Mouse (Mus musculus): Measurements from ENCODE around the gene Itprid1. TPM values are rescaled to one million over a fixed set of nuclear protein-coding genes. Genes with fewer than 3 reads are reported as not detected.

The Itprid1 gene
- polyA plus RNA-seq, 1 experiment from 2014 or later: 0.04 TPM

DNA sequence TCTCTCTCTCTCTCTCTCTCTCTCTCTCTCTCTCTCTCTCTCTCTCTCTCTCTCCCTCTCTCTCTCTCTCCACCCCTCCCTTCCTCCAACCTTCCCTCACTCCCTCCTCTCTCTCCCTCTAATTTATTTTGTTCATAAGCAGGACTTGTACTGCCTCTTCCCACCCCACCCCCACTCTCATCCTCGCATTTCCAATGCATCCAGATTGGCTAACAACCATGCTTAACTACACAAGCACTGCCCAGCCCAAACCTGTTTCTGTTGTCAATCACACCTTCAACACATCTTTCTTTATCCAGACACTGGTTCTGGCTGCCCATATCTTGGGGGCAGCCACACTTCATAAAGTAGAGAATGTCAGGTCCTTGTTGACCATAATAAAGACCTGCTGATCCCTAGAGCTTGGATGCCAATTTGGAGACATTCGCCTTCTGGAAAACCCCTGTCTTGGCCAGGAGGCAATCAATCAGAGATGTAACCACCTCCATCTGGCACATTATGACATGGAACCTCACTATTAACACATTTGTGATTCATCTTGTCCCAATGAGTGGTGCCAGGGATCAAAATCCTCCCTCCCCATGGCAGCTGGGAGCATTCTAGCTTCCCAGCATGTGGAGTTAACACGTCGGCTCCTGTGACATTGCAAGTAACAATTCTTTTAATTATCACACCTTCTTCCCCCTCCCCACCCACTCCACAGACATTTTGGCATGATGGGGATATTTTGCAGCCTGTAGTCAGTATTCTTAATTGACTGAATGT is 84.4 kb downstream of the Itprid1 start:
- Histone ChIP-seq H3K4me1 (0 out of 2 replicates have a peak, but pooled peaks cover 4% of the 10 kb centered on the region), H3K9me3 (replicated peaks) (no peaks in the 10 kb centered on the region), H3K27ac (no peak overlapping the region), H3K27me3 (ENCODE audit: low read depth, poor library complexity, severe bottlenecking) (no peaks in the 10 kb centered on the region), H3K4me3 (no peak overlapping the region), H3K36me3 (no peaks in the 10 kb centered on the region)
- 70% methylated on average over 4 of the region's 4 CpGs for WGBS
- no peak for DNase-seq (ENCODE audit: low spot score)

DNA sequence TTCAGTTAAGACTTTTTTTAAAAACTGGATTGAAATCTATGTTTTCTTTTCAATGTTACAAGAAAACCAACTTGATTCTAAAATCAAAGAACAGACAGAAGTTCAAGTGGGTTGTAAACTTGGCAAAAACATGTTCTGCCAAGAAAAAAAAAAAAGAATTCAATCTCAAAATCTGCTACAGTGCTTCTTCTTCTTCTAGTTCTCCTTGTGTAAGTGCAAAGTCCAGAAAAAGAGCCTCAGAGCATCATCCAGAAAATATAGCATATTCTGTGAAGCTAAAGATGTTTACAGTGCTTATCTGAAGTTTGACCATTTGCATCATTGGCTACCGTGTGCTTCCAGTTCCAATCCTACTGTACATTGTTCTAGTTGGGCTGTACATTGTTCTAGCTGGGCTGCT is 108.0 kb downstream of the Itprid1 start:
- no peak overlapping the region for H3K4me3 ChIP-seq
- 95% methylated on average over 1 of the region's 1 CpGs for WGBS
- H3K27ac ChIP-seq: no peak overlapping the region

DNA sequence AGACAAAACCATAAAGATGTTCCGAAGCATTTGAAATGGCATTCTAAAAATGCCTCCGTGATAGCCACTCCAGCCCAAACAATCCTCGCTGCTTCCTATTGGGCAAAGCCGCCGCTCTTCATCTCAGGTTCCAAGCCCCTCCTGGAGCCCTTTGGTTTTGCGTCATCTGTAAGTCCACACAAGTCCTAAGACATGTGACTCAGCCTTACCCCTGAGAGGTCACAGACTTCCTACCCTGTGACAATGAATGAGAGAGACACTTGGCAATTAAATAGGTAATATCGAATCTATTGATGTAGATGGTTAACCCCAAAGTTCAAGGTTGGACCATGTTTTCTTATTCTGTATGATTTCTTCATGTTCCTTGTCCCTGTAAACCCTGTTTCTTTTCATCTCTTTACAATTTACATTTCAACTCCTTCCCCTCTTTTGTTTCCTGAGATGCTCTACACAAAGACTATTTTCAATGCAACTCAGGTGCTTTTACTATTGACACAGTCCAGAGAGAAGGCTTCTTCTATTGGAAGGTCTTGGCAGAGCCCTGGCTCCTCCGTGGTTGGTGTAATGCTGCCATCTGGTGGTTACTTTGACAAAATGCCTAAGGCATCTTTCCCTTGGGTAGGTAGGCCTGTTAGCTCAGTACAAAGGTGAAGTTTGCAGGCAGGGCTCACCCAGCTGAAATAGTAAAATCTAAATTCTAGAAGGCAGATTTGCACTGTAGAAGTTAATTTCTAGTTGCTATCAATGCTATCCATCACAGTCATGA is 113.8 kb downstream of the Itprid1 start:
- peak; percentile 63 for DNase-seq (ENCODE audit: low spot score)
- Histone ChIP-seq H3K27ac (no peak overlapping the region), H3K27me3 (ENCODE audit: low read depth, poor library complexity, severe bottlenecking) (no peaks in the 10 kb centered on the region), H3K4me3 (no peak overlapping the region), H3K36me3 (no peaks in the 10 kb centered on the region), H3K9me3 (replicated peaks) (no peaks in the 10 kb centered on the region), H3K4me1 (no peaks in the 10 kb centered on the region)
- WGBS: 71% methylated on average over 8 of the region's 8 CpGs

More for the DNA sequence above, 108.0 kb downstream of the Itprid1 start:
- no peak for DNase-seq (ENCODE audit: low spot score)
- Histone ChIP-seq H3K27me3 (ENCODE audit: low read depth, poor library complexity, severe bottlenecking) (no peaks in the 10 kb centered on the region), H3K36me3 (no peaks in the 10 kb centered on the region), H3K9me3 (replicated peaks) (no peaks in the 10 kb centered on the region), H3K4me1 (no peaks in the 10 kb centered on the region)

DNA sequence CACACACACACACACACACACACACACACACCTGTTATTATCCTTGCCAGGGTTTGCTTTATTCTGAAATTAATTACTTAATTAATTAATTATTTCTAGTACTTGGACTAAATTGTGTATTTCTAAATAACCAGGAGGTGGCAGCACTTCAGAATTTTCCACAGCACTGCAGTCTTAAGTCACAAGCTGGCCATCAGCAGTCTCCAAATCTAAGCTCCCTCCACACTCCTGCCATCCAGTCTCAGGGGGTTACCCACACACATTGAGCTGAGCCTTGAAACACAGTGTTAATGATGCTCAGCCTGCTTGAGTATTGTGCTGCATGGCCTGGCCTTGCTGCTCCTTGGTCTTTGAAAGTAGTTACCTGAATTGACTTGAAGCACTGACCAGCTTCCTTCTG is 136.3 kb downstream of the Itprid1 start:
- no peak overlapping the region for H3K27ac ChIP-seq
- H3K9me3 ChIP-seq (replicated peaks): no peaks in the 10 kb centered on the region
- H3K4me1 ChIP-seq: peaks cover 13% of the 10 kb centered on the region
- DNase-seq (ENCODE audit: low spot score): no peak
- H3K27me3 ChIP-seq (ENCODE audit: low read depth, poor library complexity, severe bottlenecking): no peaks in the 10 kb centered on the region
- no peak overlapping the region for H3K4me3 ChIP-seq
- no peaks in the 10 kb centered on the region for H3K36me3 ChIP-seq

DNA sequence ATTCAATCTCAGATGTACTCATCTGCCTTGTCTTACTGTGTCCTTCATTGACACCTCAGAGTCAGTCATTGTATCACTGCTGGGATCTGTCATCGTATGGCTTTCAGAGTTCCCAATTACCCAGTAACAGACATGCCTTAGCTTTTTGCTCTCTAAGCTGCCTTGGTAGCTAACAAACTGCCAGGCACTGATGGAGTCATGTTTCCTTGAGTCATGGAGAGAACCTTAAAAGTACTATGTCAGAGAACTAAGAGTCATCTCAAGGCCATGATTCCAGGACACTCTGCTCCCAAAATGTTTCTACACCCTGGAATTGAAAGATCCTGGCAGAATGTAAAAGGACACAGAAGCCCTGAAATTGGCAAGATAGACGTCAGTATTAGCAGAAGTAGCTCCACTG is 143.1 kb downstream of the Itprid1 start:
- no peak overlapping the region for H3K4me3 ChIP-seq
- H3K9me3 ChIP-seq (replicated peaks): no peaks in the 10 kb centered on the region
- 82% methylated on average over 2 of the region's 2 CpGs for WGBS
- H3K27me3 ChIP-seq (ENCODE audit: low read depth, poor library complexity, severe bottlenecking): no peaks in the 10 kb centered on the region
- no peak for DNase-seq (ENCODE audit: low spot score)
- H3K4me1 ChIP-seq: peaks cover 13% of the 10 kb centered on the region
- no peak overlapping the region for H3K27ac ChIP-seq
- no peaks in the 10 kb centered on the region for H3K36me3 ChIP-seq

DNA sequence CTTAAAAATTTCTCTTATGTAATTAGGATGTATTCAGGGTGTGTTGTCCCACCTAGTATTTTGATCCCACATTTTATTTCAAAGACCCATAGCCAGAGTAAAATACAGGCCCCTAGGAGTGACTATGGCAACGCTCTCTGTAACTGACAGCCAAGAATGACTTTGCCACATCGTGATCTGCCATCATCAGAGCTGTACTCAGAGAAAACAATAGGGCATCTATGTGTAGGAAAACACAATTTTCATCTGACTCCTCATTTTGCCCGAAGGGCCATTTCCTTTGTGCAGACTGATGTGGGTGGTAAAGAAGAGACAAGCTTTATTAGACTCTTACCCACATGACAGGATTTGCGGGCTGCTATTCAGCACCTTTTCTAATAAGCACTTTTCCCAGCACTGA is 172.0 kb downstream of the Itprid1 start:
- Histone ChIP-seq H3K9me3 (replicated peaks) (no peaks in the 10 kb centered on the region), H3K36me3 (no peaks in the 10 kb centered on the region), H3K4me1 (no peaks in the 10 kb centered on the region), H3K4me3 (no peak overlapping the region), H3K27ac (no peak overlapping the region), H3K27me3 (ENCODE audit: low read depth, poor library complexity, severe bottlenecking) (no peaks in the 10 kb centered on the region)
- 79% methylated on average over 4 of the region's 4 CpGs for WGBS
- no peak for DNase-seq (ENCODE audit: low spot score)

DNA sequence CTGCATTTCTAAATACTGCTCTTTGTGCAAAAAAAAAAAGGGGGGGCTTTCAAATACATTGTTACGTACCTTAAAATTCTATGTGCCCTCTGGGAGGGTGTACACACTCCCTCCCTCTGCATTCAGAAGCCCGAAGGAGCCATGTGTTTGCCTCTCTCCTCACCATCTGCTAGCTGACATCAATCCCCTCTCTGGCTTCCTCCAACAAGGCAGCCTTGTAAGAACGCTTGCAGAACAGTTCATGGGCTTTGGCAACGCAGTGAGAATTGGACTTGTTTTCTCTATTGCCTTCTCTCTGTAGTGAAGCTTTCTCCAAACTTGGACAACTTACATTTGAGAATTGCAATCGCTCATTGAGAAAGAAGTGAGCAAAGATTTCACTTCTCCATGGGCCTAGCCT is 175.7 kb downstream of the Itprid1 start:
- Histone ChIP-seq H3K4me1 (no peaks in the 10 kb centered on the region), H3K4me3 (no peak overlapping the region), H3K9me3 (replicated peaks) (no peaks in the 10 kb centered on the region), H3K27ac (no peak overlapping the region), H3K36me3 (no peaks in the 10 kb centered on the region), H3K27me3 (ENCODE audit: low read depth, poor library complexity, severe bottlenecking) (no peaks in the 10 kb centered on the region)
- WGBS: 75% methylated on average over 5 of the region's 5 CpGs
- DNase-seq (ENCODE audit: low spot score): no peak

DNA sequence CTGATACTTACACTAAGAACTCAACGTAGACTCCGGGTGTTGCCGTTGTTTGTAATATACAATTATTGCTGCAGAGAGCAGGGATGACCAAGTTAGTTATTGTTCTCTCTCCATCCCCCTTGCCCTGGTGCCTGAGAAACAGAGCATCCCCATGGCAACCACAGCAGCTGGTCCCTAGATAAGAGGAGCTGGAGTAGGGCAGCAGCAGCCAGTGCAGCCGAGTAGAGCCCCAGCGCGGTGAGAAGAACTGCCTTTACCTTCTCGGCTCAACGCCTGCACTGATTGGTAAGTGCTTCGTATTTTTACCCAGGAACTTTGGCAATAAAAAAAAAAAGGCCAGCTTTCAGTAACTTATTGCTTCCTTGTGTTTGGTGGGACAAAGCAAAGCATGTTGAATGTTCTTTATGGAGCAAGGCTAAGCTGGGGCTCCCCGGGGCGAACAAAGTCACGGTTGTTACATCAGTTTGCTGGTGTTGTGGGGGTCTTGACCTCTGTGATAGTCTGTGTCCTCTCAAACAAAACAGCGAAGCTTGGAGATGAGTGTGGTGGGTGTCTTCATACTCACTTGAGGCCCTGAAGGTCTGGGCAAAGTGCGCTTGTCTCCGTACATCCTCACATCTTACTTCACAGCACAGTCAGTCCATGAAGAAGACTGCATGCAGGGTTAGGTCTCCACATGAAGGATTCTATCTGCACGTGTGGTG is 180.7 kb downstream of the Itprid1 start, which contains the start of gene Ppp1r17:
TSS of gene Ppp1r17 (plus strand) at position 207 of the 704 bp plus-strand sequence.
- H3K4me3 ChIP-seq: no peak within 1 kb of the TSS
- DNase-seq (ENCODE audit: low spot score): no peak
- 83% methylated on average over 16 of the region's 16 CpGs for WGBS

DNA sequence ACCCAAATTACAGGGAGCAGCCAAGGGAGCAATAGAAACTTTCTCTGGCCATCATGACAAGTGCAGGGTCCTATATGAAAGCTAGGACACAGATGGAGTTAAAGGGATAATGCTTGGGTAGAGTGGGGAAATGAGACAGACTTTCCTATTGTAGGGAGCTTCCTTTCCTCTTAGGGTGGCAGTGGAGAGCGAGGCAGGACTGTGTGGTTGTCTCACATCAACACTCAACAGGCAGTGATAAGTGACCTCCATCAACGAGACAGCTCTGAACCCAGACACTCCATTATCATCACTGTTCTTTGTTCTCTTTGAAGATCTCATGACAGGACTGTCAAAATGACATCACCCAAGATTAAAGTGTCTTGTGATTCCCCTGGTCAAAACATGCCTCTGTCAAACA is 182.9 kb downstream of the Itprid1 start:
- no peak for DNase-seq (ENCODE audit: low spot score)
- no peaks in the 10 kb centered on the region for H3K27me3 ChIP-seq (ENCODE audit: low read depth, poor library complexity, severe bottlenecking)
- H3K9me3 ChIP-seq (replicated peaks): no peaks in the 10 kb centered on the region
- no peaks in the 10 kb centered on the region for H3K36me3 ChIP-seq
- 58% methylated on average over 2 of the region's 2 CpGs for WGBS
- no peak overlapping the region for H3K27ac ChIP-seq
- H3K4me1 ChIP-seq: peaks cover 4% of the 10 kb centered on the region; the same call in 1 of the 2 replicates
- no peak overlapping the region for H3K4me3 ChIP-seq

More for the DNA sequence above, 180.7 kb downstream of the Itprid1 start, which contains the start of gene Ppp1r17:
- no peak within 1 kb of the TSS for H3K27ac ChIP-seq
- H3K4me1 ChIP-seq: peaks cover 3% of the 10 kb centered on the region; the same call in 1 of the 2 replicates
- no peaks in the 10 kb centered on the region for H3K27me3 ChIP-seq (ENCODE audit: low read depth, poor library complexity, severe bottlenecking)
- no peaks in the 10 kb centered on the region for H3K9me3 ChIP-seq (replicated peaks)
- H3K36me3 ChIP-seq: no peaks in the 10 kb centered on the region

DNA sequence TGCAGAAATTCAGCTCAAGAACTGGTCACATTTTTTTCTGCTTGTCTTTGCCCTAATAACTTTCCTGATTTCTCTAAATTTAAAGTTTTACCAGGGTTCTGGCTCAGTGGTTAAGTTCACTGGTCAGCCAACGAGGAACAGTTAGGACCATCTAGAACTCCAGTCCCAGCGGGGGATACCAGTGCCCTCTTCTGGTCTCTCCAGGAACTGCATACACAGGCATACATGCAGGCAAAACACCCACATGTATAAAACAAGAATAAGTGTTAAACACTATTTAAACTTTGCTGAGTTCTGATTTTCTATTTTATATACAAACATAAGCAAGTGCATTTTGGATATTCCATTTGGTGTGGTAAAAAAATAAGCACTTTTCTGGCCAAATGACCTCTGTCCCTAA is 188.8 kb downstream of the Itprid1 start:
- Histone ChIP-seq H3K36me3 (no peaks in the 10 kb centered on the region), H3K4me3 (no peak overlapping the region), H3K27ac (no peak overlapping the region), H3K4me1 (peaks cover 4% of the 10 kb centered on the region; the same call in 1 of the 2 replicates), H3K9me3 (replicated peaks) (no peaks in the 10 kb centered on the region), H3K27me3 (ENCODE audit: low read depth, poor library complexity, severe bottlenecking) (no peaks in the 10 kb centered on the region)
- 61% methylated on average over 2 of the region's 2 CpGs for WGBS
- DNase-seq (ENCODE audit: low spot score): peak; percentile 45

DNA sequence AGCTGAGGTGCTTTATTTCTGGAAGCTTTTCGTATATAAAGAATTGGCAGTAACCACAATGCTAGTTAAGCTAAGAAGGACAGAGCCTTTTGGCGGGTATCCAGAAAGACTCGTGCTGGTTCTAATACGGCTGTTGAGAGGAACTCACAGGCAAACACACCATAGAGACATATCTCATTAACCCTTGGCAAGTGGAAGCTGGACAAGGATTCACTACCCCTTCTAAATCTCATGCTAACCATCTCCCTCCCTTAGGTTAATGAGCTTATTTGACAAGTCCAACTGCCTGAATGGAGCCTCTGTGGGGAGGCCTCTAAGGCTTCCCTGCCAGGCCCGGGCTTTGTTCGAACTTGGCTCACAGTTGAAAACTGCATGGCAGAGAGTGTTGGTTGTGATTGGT is 190.6 kb downstream of the Itprid1 start:
- Histone ChIP-seq H3K9me3 (replicated peaks) (no peaks in the 10 kb centered on the region), H3K27ac (no peak overlapping the region), H3K27me3 (ENCODE audit: low read depth, poor library complexity, severe bottlenecking) (no peaks in the 10 kb centered on the region), H3K36me3 (no peaks in the 10 kb centered on the region), H3K4me1 (peaks cover 3% of the 10 kb centered on the region; the same call in 1 of the 2 replicates), H3K4me3 (no peak overlapping the region)
- 93% methylated on average over 6 of the region's 6 CpGs for WGBS
- DNase-seq (ENCODE audit: low spot score): no peak

DNA sequence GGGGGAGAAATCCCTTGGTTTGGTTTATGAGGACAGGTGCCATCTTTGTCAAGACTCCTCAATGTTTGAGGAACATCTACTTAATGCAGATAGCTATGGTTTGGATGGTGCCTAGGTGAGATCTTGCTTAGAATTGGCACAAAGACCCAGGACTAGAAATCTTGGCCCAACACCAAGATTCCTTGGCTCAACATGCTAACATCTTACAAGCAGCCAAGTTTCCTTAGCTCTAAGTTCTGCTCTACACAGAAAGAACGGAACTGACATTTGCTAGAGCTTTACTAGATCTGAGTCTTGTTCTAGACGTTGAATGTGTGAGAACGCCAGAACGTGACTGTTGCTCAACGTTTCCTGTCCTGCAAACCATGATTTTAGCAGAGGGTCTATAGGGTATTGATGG is 191.3 kb downstream of the Itprid1 start:
- Histone ChIP-seq H3K36me3 (no peaks in the 10 kb centered on the region), H3K4me1 (no peaks in the 10 kb centered on the region), H3K27ac (no peak overlapping the region), H3K9me3 (replicated peaks) (no peaks in the 10 kb centered on the region), H3K27me3 (ENCODE audit: low read depth, poor library complexity, severe bottlenecking) (no peaks in the 10 kb centered on the region), H3K4me3 (no peak overlapping the region)
- DNase-seq (ENCODE audit: low spot score): no peak
- 94% methylated on average over 5 of the region's 5 CpGs for WGBS

Data from limb, embryonic 10.5 days (tissue).